Mouse (Mus musculus) liver, embryonic 14.5 days (tissue): ENCODE results near the gene Epyc.

Experiments
- CTCF ChIP-seq: IDR thresholded peaks from 2 replicates; pipeline ENCODE4 v1.5.1; 2016; ENCODE audit warnings: antibody characterized with exemption, low read depth, control low read depth
- EP300 ChIP-seq: IDR thresholded peaks from 2 replicates; pipeline ENCODE4 v1.6.1; 2016; ENCODE audit warnings: antibody characterized with exemption, low read depth

DNA sequence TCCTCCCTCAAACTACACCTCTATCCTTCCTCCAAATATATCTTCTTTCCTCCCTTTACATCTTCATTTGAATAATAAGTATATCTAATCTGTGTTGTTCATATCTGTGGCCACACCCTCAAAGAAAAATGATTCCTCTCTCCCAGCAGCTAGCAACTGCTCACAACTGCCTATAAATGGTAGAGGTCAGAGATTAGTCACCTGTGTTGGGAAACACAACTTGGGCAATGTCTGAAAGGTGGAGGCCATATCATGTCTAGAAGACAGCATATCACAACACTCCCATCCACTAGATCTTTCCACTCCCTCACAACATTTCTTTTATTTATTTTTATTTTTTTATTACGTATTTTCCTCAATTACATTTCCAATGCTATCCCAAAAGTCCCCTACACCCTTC, 15.6 kb downstream of the Epyc start:
- TF ChIP-seq CTCF (no peak), EP300 (no peak)
